In genomic region chr11:78261380-78262352, GRCm38 (mm10) we compare ENCODE assay signal across 8 mouse cellular contexts. TPM values are rescaled to one million over a fixed set of nuclear protein-coding genes. Genes with fewer than 3 reads are reported as not detected.
DNase-seq lines count a peak whose midpoint lies in the region; ATAC-seq lines count a peak whose summit lies in the region.

TSS of gene 2610507B11Rik (plus strand) at chr11:78261752.

- peak; percentile 99 for DNase-seq in ZHBTc4 (ENCODE audit: low read depth, low spot score)
- DNase-seq in gastrocnemius, adult 8-10 months (ENCODE audit: low spot score in 2 of 2), result peak; percentile 78 to 88
- peak; percentile 75 for DNase-seq in hindlimb bud, embryonic 11.5 days (ENCODE audit: extremely low spot score, low read depth, low spot score)
- peak; percentile 63 to 88 for DNase-seq in left cerebral cortex, adult 8-10 months (ENCODE audit: low spot score in 2 of 2)
- DNase-seq in right cerebral cortex, postnatal 10 days (ENCODE audit: low spot score in 2 of 2), result peak; percentile 94 to 95
- peak; percentile 91 for DNase-seq in urinary bladder, postnatal 25 days (ENCODE audit: low spot score)

- peaks cover 38% of the 10 kb centered on the region for H3K4me1 ChIP-seq in megakaryocyte, embryonic 14.5 days

- no peaks in the 10 kb centered on the region for H3K9me3 ChIP-seq in megakaryocyte, embryonic 14.5 days

- peak; percentile 87 for ATAC-seq in common myeloid progenitor, adult 5-6 weeks (replicated peaks; ENCODE audit: low read depth, poor library complexity, severe bottlenecking)

- H3K4me3 ChIP-seq in megakaryocyte, embryonic 14.5 days (replicated peaks), result peak within 1 kb of the TSS; percentile 94

- H3K27me3 ChIP-seq in megakaryocyte, embryonic 14.5 days (replicated peaks), result no peaks in the 10 kb centered on the region

- peaks cover 34% of the 10 kb centered on the region for H3K36me3 ChIP-seq in megakaryocyte, embryonic 14.5 days (replicated peaks; ENCODE audit: low read length)

RNA-seq across cellular contexts. Expression of gene 2610507B11Rik, which starts in this region (rescaled TPM):
- 88.7 and 92.9 TPM in 2 replicates for total RNA-seq in common myeloid progenitor, adult 5-6 weeks (2017)
- 100 to 1,000 TPM; 211 to 289 (median 233) TPM for total RNA-seq in gastrocnemius, adult 8-10 months (2022)
- total RNA-seq in left cerebral cortex, adult 8-10 months (2022), result 100 to 1,000 TPM; 172 to 181 (median 177) TPM
- 17.1 and 39.7 TPM in 2 replicates for polyA plus RNA-seq in megakaryocyte, embryonic 14.5 days (2012; ENCODE audit: insufficient read depth, low replicate concordance)

Comparison
In these comparisons a context has a peak if more than half of its experiments do, and no peak if none do; other contexts are left out.
1. Peak in every context shown above with its lines: DNase-seq, ATAC-seq and H3K4me3 ChIP-seq.